Mouse (Mus musculus): Measurements from ENCODE around the gene Epyc.

- TF ChIP-seq EP300 (IDR thresholded peaks at IDR 0.05; ENCODE audit: low read depth) = no peak
- no peak for TF ChIP-seq CTCF (IDR thresholded peaks at IDR 0.05; ENCODE audit: low read depth)
These were observed 6.5 kb downstream of the Epyc start for GRCm38 (mm10) chr10:97650334-97650733.

All from heart, postnatal 0 days (tissue).